Mouse (Mus musculus): Measurements from ENCODE around the gene Fam166b.

Gene Fam166b

DNA sequence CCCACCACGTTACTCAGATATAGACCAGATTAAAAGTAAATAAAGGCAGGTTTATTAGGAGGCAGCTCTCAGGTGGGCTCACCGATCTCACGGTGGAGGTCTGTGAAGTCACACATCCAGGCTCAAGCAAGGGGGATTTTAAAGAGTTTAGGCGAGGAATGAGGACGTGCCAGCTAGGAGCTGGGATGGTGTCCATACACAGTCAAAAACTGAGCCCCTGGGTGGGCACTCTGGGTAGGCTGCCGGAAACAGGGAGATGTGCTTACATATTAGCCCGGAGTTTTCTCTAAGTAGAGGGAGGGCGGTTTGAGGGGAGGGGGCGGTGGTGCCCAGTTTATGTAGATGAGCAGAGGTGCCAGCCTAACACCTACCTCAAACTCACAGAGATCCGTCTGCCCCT, 48.0 kb downstream of the Fam166b start:
- no peak for DNase-seq (ENCODE audit: low spot score)

DNA sequence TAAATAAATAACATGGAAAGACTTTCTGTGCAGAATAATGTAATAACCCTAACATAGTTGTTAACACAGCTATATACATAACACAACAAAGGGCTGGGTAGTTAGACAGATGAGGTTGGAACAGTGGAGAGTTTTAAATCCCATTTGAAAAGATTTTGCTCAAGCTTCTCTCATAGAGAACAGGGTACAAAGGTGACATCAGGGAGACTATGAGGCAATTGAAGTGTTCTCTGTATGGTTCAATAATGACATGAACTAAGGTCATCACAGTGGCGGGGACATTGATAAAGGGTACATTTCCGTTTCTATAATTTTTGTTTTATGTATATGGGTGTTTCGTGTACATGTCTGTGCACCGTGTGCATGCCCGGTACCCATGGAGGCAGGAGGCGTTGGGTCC, 49.3 kb downstream of the Fam166b start:
- no peak for DNase-seq (ENCODE audit: low spot score)
